Mouse (Mus musculus) forebrain, embryonic 16.5 days (tissue): Measurements from ENCODE around the gene Tssk3. TPM values are rescaled to one million over a fixed set of nuclear protein-coding genes. Genes with fewer than 3 reads are reported as not detected.
A peak's percentile ranks its signal among the peaks of the same experiment; 100 is the strongest.

Experiments used
- ATAC-seq: fragments of 200-750 bp; cut with Nextera tagmentation; 2 replicates; pipeline ENCODE4 v1.8.0; 2017; ENCODE audit warnings: mild to moderate bottlenecking, moderate library complexity
- H3K27ac ChIP-seq: fragments of 300-500 bp; sonication (generic); 2 replicates; pipeline ENCODE4 v1.5.1; 2014; ENCODE audit warnings: low read length, control low read depth
- H3K27me3 ChIP-seq: fragments of 300-500 bp; sonication (generic); replicated peaks from 2 replicates; pipeline ENCODE4 v1.6.1; 2014; ENCODE audit warnings: low read length; ENCODE audit not compliant: control insufficient read depth, insufficient read depth
- H3K36me3 ChIP-seq: fragments of 300-500 bp; sonication (generic); 2 replicates; pipeline ENCODE4 v1.6.1; 2014; ENCODE audit not compliant: control insufficient read depth, insufficient read depth
- H3K4me1 ChIP-seq: fragments of 300-500 bp; sonication (generic); replicated peaks from 2 replicates; pipeline ENCODE4 v1.6.1; 2014; ENCODE audit warnings: low read length; ENCODE audit not compliant: control insufficient read depth, insufficient read depth
- H3K4me2 ChIP-seq: fragments of 300-500 bp; sonication (generic); 2 replicates; pipeline ENCODE4 v1.6.1; 2014; ENCODE audit warnings: mild to moderate bottlenecking, low read length, control low read depth
- H3K4me3 ChIP-seq: fragments of 300-500 bp; sonication (generic); replicated peaks from 2 replicates; pipeline ENCODE4 v1.5.1; 2014; ENCODE audit warnings: mild to moderate bottlenecking, low read length, control low read depth
- H3K9ac ChIP-seq: fragments of 300-500 bp; sonication (generic); replicated peaks from 2 replicates; pipeline ENCODE4 v1.6.1; 2014; ENCODE audit warnings: low read depth, low read length, control low read depth
- H3K9me3 ChIP-seq: fragments of 300-500 bp; sonication (generic); 2 replicates; pipeline ENCODE4 v1.6.1; 2016; ENCODE audit warnings: low read length; ENCODE audit not compliant: control insufficient read depth
- WGBS: fragments of 180-500 bp; shearing (Covaris S2); extraction: QIAGEN DNeasy Blood & Tissue Kit; methylation state at CpG from one replicate; pipeline ENCODE4 v1.1.7; 2014; 5-methylcytosine and 5-hydroxymethylcytosine counted together
- polyA plus RNA-seq: library from polyadenylated mRNA; unstranded; fragments of >200 nt; fragmentation: Nextera tagmentation; extraction: Ambion mirVana; gene quantifications from 2 replicates; pipeline ENCODE4 v1.2.1, GENCODE M21; 2015

The Tssk3 gene
- polyA plus RNA-seq, 1 experiment from 2014 or later, result 0.76 TPM

DNA sequence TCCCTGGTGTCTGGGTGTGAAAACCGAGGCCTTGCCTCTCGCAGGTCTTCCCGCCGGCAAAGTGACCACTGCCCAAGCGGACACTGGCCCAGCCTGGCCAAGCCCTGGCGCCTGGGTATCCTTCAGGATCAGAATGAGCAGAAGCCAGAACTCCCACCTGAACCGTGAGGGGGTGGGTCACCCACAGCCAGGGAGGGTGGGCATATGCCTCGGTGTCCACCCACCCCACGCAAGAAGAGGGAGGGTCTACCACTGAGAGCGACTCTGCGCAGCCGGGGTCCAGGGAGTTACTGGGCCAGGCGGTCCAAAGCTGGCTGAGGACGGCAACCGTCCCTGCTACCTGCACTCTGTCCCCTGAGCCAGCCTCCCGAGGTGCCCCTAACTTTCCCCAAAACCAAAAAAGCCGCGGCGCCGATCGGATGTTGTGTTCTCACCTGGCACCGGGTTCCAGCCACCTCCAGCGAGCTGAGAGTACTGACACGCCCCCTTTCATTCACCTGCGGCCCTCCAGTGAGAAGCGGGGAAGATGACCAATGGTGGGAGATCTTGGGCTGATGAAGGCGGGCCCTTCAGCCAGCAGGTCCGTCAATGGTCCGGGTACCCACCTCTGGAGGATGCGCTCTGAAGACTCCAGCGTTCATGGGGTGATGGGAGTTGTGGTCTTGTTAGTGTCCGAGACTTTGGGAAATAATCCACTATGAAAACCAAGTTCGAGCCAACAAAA is 50.3 kb downstream of the Tssk3 start, which contains the start of gene Zbtb8b:
Gene Zbtb8b (minus strand): TSS at position 514 of the 724 bp plus-strand sequence.
- H3K27ac ChIP-seq, result no peak within 1 kb of the TSS
- H3K9me3 ChIP-seq, result no peaks in the 10 kb centered on the region
- under 1% methylated on average over 33 of the region's 33 CpGs for whole genome bisulfite sequencing
- peaks cover 5% of the 10 kb centered on the region; the same call in 1 of the 2 replicates for H3K4me1 ChIP-seq
- peak within 1 kb of the TSS; percentile 47 for H3K4me2 ChIP-seq
- H3K36me3 ChIP-seq, result no peaks in the 10 kb centered on the region
- H3K9ac ChIP-seq, result peak within 1 kb of the TSS; percentile 19
- peak within 1 kb of the TSS; percentile 46 for H3K4me3 ChIP-seq
- H3K27me3 ChIP-seq, result peaks cover 14% of the 10 kb centered on the region
- ATAC-seq, result peak; percentile 98

Other genes with a start within 250 kb of the Tssk3 start
- gene C77080, start 229.6 kb downstream of the Tssk3 start, polyA plus RNA-seq, result 3.8 and 4.7 TPM in 2 replicates
- gene Sync, start 203.4 kb downstream of the Tssk3 start, polyA plus RNA-seq, result 0.31 and 0.38 TPM in 2 replicates
- 388 and 437 TPM in 2 replicates for gene Rbbp4, start 155.7 kb downstream of the Tssk3 start, polyA plus RNA-seq
- 25.8 and 26.0 TPM in 2 replicates for gene Zbtb8os, start 155.3 kb downstream of the Tssk3 start, polyA plus RNA-seq
- 17.8 and 18.6 TPM in 2 replicates for gene Zbtb8a, start 112.9 kb downstream of the Tssk3 start, polyA plus RNA-seq
- gene Zbtb8b, start 50.2 kb downstream of the Tssk3 start, polyA plus RNA-seq, result 7.4 and 9.9 TPM in 2 replicates
- 43.7 and 46.8 TPM in 2 replicates for gene Bsdc1, start 29.4 kb downstream of the Tssk3 start, polyA plus RNA-seq
- gene Fam229a, start 168 bp upstream of the Tssk3 start, polyA plus RNA-seq, result 0.39 TPM in 1 of 2 replicates, not detected in the other
- 1,850 and 1,955 TPM in 2 replicates for gene Marcksl1, start 22.6 kb upstream of the Tssk3 start, polyA plus RNA-seq
- gene Hdac1, start 51.7 kb upstream of the Tssk3 start, polyA plus RNA-seq, result 113 and 116 TPM in 2 replicates
- 7.6 and 11.1 TPM in 2 replicates for gene Lck, start 82.6 kb upstream of the Tssk3 start, polyA plus RNA-seq
- 0.24 and 0.27 TPM in 2 replicates for gene Fam167b, start 87.5 kb upstream of the Tssk3 start, polyA plus RNA-seq
- 216 and 220 TPM in 2 replicates for gene Eif3i, start 109.6 kb upstream of the Tssk3 start, polyA plus RNA-seq
- gene Tmem234, start 109.6 kb upstream of the Tssk3 start, polyA plus RNA-seq, result 139 and 164 TPM in 2 replicates
- 2.6 and 4.0 TPM in 2 replicates for gene Dcdc2b, start 123.2 kb upstream of the Tssk3 start, polyA plus RNA-seq
- 30.7 and 37.0 TPM in 2 replicates for gene Iqcc, start 128.1 kb upstream of the Tssk3 start, polyA plus RNA-seq
- 109 and 133 TPM in 2 replicates for gene Ccdc28b, start 132.9 kb upstream of the Tssk3 start, polyA plus RNA-seq
- 68.1 and 72.8 TPM in 2 replicates for gene Txlna, start 150.0 kb upstream of the Tssk3 start, polyA plus RNA-seq
- gene Kpna6, start 181.7 kb upstream of the Tssk3 start, polyA plus RNA-seq, result 16.4 and 17.9 TPM in 2 replicates
- 16.1 and 25.0 TPM in 2 replicates for gene Tmem39b, start 205.8 kb upstream of the Tssk3 start, polyA plus RNA-seq